Mouse (Mus musculus) olfactory bulb, adult 2 months (tissue): ENCODE measurements at regions not wholly inside any gene's neighbourhood (a gene's known extent, or its start where the extent isn't known, plus 50 kb on each side); places are given as distances from the start of the nearest gene placed in this dataset.

Experiments used
- H3K27ac ChIP-seq: fragments of 200-500 bp; 2 replicates; pipeline ENCODE4 v1.5.1; 2012; ENCODE audit warnings: low read depth, low read length; ENCODE audit not compliant: insufficient read depth
- H3K4me1 ChIP-seq: fragments of 200-500 bp; 2 replicates; pipeline ENCODE4 v1.6.1; 2012; ENCODE audit warnings: low read length; ENCODE audit not compliant: control insufficient read depth, insufficient read depth
- H3K4me3 ChIP-seq: fragments of 200-500 bp; 2 replicates; pipeline ENCODE4 v1.5.1; 2012; ENCODE audit warnings: mild to moderate bottlenecking, low read depth, low read length, moderate library complexity; ENCODE audit not compliant: insufficient read depth
- CTCF ChIP-seq: fragments of 200-500 bp; IDR thresholded peaks from 2 replicates; pipeline ENCODE4 v1.5.1; 2012; ENCODE audit warnings: low read depth, mild to moderate bottlenecking, low read length, moderate library complexity; ENCODE audit not compliant: insufficient read depth
- POLR2A ChIP-seq: fragments of 200-500 bp; IDR thresholded peaks from 2 replicates; pipeline ENCODE4 v1.6.1; 2012; ENCODE audit warnings: mild to moderate bottlenecking, low read depth, low read length, moderate library complexity; ENCODE audit not compliant: insufficient read depth
- WGBS: fragments of 180-500 bp; shearing (Covaris S2); methylation state at CpG from one replicate; pipeline ENCODE4 v1.1.7; 2018; 5-methylcytosine and 5-hydroxymethylcytosine counted together

DNA sequence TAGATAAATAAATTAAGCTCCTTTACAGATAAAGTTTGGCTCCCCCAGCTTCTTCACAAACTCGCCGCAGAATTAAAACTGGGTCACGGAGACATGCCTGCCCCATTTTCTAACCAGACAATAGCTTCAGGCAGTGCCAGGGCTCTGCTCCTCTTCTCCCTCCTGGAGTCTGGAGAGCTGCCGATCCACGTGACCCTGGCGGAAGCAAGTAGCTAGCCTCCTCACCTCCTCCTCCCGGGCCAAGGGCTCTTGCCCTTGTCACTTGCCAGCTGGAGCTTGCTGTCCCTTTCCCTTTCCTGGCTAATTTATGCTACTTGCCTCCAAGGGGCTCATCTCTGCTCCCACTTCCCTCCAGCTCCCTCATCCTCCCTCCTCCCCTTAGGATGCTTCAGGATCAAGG lies 142.0 kb downstream of the Mis18a start:
- 72% methylated on average over 7 of the region's 7 CpGs for WGBS
- TF ChIP-seq POLR2A: no peak
- TF ChIP-seq CTCF: no peak
- H3K4me3 ChIP-seq: no peak overlapping the region
- no peaks in the 10 kb centered on the region for H3K4me1 ChIP-seq
- H3K27ac ChIP-seq: no peak overlapping the region

DNA sequence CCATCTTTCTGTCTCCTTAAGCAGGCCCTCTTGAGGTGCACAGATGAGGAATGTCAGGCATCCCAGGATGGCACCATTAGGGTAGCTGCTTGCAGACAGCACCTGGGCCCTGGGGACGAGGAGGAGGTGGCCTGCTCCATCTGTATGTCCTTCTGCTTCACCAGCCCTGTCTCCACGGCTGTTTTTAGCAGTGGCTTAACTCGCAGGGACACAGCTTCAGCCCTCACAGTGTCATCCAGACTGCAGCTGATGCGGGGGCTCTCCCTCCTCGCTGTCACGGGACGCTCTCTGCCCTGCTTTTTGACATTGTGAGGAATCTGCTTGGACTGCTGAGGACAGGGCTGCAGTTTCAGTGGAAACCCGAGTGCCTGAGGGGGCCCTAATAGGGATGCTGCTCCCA lies 146.8 kb downstream of the Mis18a start:
- no peak overlapping the region for H3K4me3 ChIP-seq
- 76% methylated on average over 8 of the region's 8 CpGs for WGBS
- H3K27ac ChIP-seq: no peak overlapping the region
- TF ChIP-seq CTCF (no peak), POLR2A (no peak)
- H3K4me1 ChIP-seq: no peaks in the 10 kb centered on the region

DNA sequence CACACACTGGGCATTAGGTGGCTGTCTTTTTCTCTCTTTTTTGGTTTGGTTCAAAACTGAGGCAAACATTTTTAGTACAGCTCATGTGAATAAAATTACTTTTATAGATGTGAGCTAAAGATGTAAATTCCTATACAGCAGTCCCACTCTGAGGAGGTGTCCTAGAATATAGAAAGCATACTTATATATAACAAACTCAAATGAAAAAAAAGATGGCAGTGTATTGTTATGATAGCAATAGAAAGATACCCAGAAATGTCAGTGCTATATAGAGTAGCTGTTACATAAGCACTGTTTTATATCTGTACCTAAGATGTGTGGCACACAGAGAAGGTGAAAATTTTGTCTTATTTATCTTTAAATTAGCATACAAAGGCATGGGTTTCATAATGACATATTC lies 156.1 kb downstream of the Mis18a start:
- TF ChIP-seq CTCF (no peak), POLR2A (no peak)
- Histone ChIP-seq H3K4me1 (no peaks in the 10 kb centered on the region), H3K4me3 (no peak overlapping the region), H3K27ac (no peak overlapping the region)

DNA sequence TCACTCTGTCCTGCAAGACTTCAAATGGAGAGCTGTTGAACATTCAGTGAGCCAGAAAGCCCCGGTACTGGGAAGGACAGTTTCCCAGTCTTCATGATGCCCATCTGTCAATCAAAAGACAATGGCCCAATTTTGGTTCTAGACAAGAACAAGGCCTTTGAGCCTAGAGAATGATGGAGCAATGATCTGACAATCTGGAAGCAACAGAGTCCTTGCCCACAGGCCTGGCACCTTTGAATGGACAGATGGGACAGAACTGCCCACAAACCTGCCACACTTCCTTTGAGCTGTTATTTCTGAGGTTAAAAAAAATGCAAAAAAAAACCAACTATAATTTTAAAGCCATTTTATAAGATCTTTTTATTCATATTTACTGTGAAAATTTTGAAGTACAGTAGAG lies 157.4 kb downstream of the Mis18a start:
- WGBS: 67% methylated on average over 1 of the region's 1 CpGs
- H3K4me1 ChIP-seq: no peaks in the 10 kb centered on the region
- H3K4me3 ChIP-seq: no peak overlapping the region
- H3K27ac ChIP-seq: no peak overlapping the region
- no peak for TF ChIP-seq CTCF
- no peak for TF ChIP-seq POLR2A

DNA sequence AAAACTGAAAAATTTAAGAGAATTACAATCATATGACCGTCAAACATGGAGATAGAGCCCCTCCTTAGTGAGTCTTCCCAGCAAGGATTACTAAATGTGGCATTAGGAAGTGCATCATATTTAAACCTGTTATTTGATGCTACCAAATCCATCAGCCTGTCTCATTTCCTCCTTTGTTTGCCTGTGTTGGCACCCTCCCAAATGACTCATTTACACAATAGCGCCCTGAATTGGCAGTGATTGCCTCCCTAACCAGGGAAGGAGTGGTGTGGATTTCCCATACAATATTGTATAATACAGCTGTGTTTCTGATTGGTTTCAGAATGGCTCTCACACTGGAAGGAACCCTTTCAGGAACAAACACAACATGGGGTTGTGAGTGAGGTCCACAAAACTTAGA lies 162.0 kb downstream of the Mis18a start:
- Histone ChIP-seq H3K4me1 (no peaks in the 10 kb centered on the region), H3K4me3 (no peak overlapping the region), H3K27ac (no peak overlapping the region)
- WGBS: 52% methylated on average over 2 of the region's 2 CpGs
- TF ChIP-seq CTCF: no peak
- no peak for TF ChIP-seq POLR2A

DNA sequence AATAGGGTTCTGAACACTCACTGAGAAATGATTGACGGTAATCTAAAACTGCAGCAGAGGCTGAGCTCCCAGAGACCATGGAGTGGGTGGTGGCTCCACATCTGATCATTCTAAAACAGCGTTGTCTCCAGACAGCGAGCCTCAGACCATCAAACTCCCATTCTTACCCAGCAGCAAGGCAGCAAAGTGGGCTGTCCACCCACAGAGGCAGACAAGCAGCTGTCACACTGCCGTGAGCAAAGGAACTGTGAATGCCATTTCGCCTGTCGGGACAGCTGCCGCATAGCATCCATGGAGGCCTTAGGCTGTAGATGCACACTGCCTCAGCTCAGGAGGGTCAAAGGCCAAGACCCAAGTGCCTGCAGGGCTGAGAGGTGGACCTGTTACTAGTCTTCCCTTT lies 167.3 kb downstream of the Hunk start:
- no peaks in the 10 kb centered on the region for H3K4me1 ChIP-seq
- H3K27ac ChIP-seq: no peak overlapping the region
- H3K4me3 ChIP-seq: no peak overlapping the region
- 93% methylated on average over 7 of the region's 7 CpGs for WGBS
- TF ChIP-seq POLR2A: no peak
- no peak for TF ChIP-seq CTCF

DNA sequence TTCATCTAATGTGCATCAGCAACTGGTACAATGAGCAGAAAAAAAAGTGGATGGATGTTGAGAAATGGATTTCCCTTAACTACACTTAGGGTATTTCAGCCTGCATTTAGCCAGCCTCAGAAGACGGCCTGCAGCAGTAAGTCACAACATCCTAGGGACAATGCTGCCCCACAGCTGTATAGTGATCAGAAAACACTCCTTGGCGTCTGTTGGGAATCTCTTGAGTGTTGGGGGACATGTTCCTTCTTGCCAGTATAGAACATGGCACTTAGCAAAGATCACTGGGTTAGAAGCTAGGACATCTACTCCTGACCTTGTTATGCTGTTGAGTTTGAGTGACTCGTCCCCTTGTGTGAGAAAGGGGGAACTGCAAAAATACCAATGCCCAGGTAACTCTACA lies 165.2 kb downstream of the Hunk start:
- Histone ChIP-seq H3K4me1 (no peaks in the 10 kb centered on the region), H3K4me3 (no peak overlapping the region), H3K27ac (no peak overlapping the region)
- TF ChIP-seq POLR2A: no peak
- TF ChIP-seq CTCF: no peak
- WGBS: 88% methylated on average over 3 of the region's 3 CpGs

DNA sequence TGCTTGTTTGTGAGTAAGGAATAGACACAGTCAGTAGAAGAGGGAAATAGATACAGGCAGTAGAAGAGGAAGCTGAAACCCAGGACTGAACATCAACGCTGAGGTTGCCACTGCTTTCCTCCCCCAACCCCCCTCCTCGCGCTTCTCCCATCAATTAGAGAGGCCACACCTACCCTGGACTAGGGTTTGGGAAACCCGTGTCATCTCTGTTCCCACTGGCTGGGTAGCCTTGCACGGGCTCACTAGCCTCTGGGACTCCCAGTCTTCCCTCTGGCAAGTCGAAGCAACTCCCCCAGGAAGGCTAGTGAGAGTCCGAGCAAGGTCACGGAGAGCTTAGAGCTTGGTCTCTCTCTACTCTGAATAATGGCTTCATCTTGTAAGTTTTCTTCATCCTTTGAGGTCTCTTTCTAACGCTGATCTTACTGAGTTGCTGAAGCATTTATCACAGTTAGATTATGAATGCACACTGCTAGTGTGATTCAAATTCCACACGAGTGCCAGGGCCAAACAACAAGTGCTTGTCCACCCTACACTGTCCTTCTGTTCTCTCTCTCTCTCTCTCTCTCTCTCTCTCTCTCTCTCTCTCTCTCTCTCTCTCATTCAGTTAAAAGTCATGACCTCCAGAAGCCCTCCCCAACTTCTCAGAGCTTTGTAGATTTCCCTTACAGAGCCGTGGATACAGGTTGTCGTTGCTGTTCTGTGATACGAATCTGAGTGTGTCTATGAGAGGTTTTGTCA lies 164.4 kb downstream of the Hunk start:
- H3K27ac ChIP-seq: no peak overlapping the region
- no peak for TF ChIP-seq CTCF
- no peak for TF ChIP-seq POLR2A
- H3K4me1 ChIP-seq: no peaks in the 10 kb centered on the region
- no peak overlapping the region for H3K4me3 ChIP-seq
- 50% methylated on average over 13 of the region's 13 CpGs for WGBS
